Mouse (Mus musculus): ENCODE measurements at regions not wholly inside any gene's neighbourhood (a gene's known extent, or its start where the extent isn't known, plus 50 kb on each side); places are given as distances from the start of the nearest gene placed in this dataset.
A peak's percentile ranks its signal among the peaks of the same experiment; 100 is the strongest.

- no peak for DNase-seq (ENCODE audit: low spot score in 2 of 2)
Measured at GRCm38 (mm10) chr4:105969628-105970027, 180.0 kb downstream of the Gm12728 start.

- DNase-seq (ENCODE audit: low spot score in 2 of 2): no peak
Measured at GRCm38 (mm10) chr4:105970056-105970455, 180.4 kb downstream of the Gm12728 start.

- no peak for DNase-seq (ENCODE audit: low spot score in 2 of 2)
Measured at GRCm38 (mm10) chr4:105972736-105973135, 183.1 kb downstream of the Gm12728 start.

- DNase-seq (ENCODE audit: low spot score in 2 of 2): no peak
Measured at GRCm38 (mm10) chr4:105973769-105974397, 184.2 kb downstream of the Gm12728 start.

GRCm38 (mm10) chr4:105974948-105975347, 185.3 kb downstream of the Gm12728 start:
- DNase-seq (ENCODE audit: low spot score in 2 of 2): no peak

GRCm38 (mm10) chr4:105979048-105979447, 189.4 kb downstream of the Gm12728 start:
- no peak for DNase-seq (ENCODE audit: low spot score in 2 of 2)

GRCm38 (mm10) chr4:105983018-105983417, 193.3 kb downstream of the Gm12728 start:
- no peak for DNase-seq (ENCODE audit: low spot score in 2 of 2)

GRCm38 (mm10) chr4:105987963-105988602, 198.4 kb downstream of the Gm12728 start:
- DNase-seq (ENCODE audit: low spot score in 2 of 2): no peak

- no peak for DNase-seq (ENCODE audit: low spot score in 2 of 2)
Measured at GRCm38 (mm10) chr4:105992581-105993127, 203.0 kb downstream of the Gm12728 start.

GRCm38 (mm10) chr4:105994390-105994798, 204.7 kb downstream of the Gm12728 start:
- DNase-seq (ENCODE audit: low spot score in 2 of 2): no peak

GRCm38 (mm10) chr4:105996060-105996459, 206.4 kb downstream of the Gm12728 start:
- DNase-seq (ENCODE audit: low spot score in 2 of 2): no peak

- DNase-seq (ENCODE audit: low spot score in 2 of 2): peak; percentile 9 to 11
Measured at GRCm38 (mm10) chr4:105996893-105997630, 207.4 kb downstream of the Gm12728 start.

- no peak for DNase-seq (ENCODE audit: low spot score in 2 of 2)
Measured at GRCm38 (mm10) chr4:106002516-106002915, 212.8 kb downstream of the Gm12728 start.

- DNase-seq (ENCODE audit: low spot score in 2 of 2): no peak
Measured at GRCm38 (mm10) chr4:106005936-106006335, 216.3 kb downstream of the Gm12728 start.

- DNase-seq (ENCODE audit: low spot score in 2 of 2): peak in 1 of 2 experiments; percentile 8
Measured at GRCm38 (mm10) chr4:106007334-106008190, 217.9 kb downstream of the Gm12728 start.

GRCm38 (mm10) chr4:106017065-106017646, 227.5 kb downstream of the Gm12728 start:
- no peak for DNase-seq (ENCODE audit: low spot score in 2 of 2)

GRCm38 (mm10) chr4:106018936-106019335, 229.3 kb downstream of the Gm12728 start:
- no peak for DNase-seq (ENCODE audit: low spot score in 2 of 2)

GRCm38 (mm10) chr4:106020338-106020737, 230.7 kb downstream of the Gm12728 start:
- no peak for DNase-seq (ENCODE audit: low spot score in 2 of 2)

GRCm38 (mm10) chr4:106024591-106024990, 234.9 kb downstream of the Gm12728 start:
- DNase-seq (ENCODE audit: low spot score in 2 of 2): peak in 1 of 2 experiments; percentile 6

- peak in 1 of 2 experiments; percentile 11 for DNase-seq (ENCODE audit: low spot score in 2 of 2)
Measured at GRCm38 (mm10) chr4:106025966-106026637, 236.4 kb downstream of the Gm12728 start.
